Mouse (Mus musculus): ENCODE measurements around the gene Epor. TPM values are rescaled to one million over a fixed set of nuclear protein-coding genes. Genes with fewer than 3 reads are reported as not detected.

The Epor gene
- polyA plus RNA-seq, 2 experiments, result 82.6 to 146 TPM

DNA sequence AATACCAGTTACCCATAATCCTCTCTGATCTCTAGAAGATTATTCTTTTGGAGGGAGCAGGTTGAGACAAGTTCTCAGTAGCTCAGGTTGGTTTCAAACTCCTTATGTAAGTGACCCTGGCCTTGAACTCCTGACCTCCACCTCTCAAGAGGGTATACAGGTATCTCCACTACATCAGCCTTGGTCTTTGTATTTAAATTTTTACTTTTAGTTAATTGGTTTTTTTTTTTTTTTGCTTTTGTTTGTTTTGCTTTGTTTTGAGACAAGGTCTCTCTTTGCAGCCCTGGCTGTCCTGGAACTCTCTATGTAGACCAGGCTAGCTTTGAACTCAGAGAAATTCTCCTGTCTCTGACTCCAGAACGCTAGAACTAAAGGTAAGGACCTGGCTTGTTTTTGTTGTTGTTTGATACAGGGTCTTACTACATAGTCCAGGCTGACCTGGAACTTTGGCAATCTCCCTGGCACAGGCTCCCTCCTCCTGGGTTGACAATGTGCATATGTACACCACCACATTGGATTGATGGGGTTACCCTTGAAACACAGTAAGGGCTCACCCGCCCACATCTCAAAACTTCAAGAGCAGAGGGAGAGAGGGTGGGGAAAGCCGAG lies 39.7 kb downstream of the Epor start:
- 26% methylated on average over 3 of the region's 3 CpGs for WGBS (ENCODE audit: insufficient replicate concordance)
- H3K9me3 ChIP-seq (ENCODE audit: control insufficient read depth, low read length), result no peaks in the 10 kb centered on the region
- H3K4me3 ChIP-seq (ENCODE audit: insufficient read depth in 1 of 2, low read depth in 2 of 2, low read length in 2 of 2), result no peak overlapping the region
- no peaks in the 10 kb centered on the region for H3K27me3 ChIP-seq (ENCODE audit: control insufficient read depth, insufficient read depth, low read length)
- H3K4me1 ChIP-seq (replicated peaks; ENCODE audit: control insufficient read depth in 2 of 2, insufficient read depth in 2 of 2, low read length in 1 of 2), result peaks cover 8 to 21% of the 10 kb centered on the region in 2 experiments
- no peak overlapping the region for H3K4me2 ChIP-seq (ENCODE audit: low read depth)
- no peak for DNase-seq (ENCODE audit: low read depth in 3 of 3, low spot score in 3 of 3)
- no peak overlapping the region for H3K9ac ChIP-seq (replicated peaks)
- no peak for ATAC-seq (ENCODE audit: insufficient read depth)
- H3K36me3 ChIP-seq (replicated peaks; ENCODE audit: control insufficient read depth, insufficient read depth, low read depth), result no peaks in the 10 kb centered on the region
- TF ChIP-seq EP300 (IDR thresholded peaks at IDR 0.05; ENCODE audit: low read depth) (no peak), CTCF (IDR thresholded peaks at IDR 0.05; ENCODE audit: low read depth) (no peak)
- no peak overlapping the region for H3K27ac ChIP-seq

DNA sequence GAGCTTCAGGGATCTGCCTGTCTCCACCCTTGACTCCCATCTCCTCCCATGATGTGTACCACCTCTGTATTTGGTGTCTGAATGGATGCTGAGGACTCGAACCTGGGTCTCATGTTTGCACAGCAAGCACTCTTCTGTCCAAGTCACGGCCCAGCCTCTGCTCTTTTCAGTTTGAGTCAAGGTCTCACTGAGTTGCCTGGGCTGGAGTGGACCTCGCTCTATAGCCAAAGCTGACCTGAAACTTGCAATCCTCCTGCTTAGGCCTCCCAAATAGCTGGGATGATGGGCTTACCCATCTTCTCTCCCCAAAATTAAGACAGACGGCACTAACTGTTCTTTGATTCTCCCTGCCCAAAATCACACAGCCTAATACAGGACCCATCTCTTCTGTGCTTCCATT lies 40.3 kb downstream of the Epor start:
- no peaks in the 10 kb centered on the region for H3K9me3 ChIP-seq (ENCODE audit: control insufficient read depth, low read length)
- no peak overlapping the region for H3K4me3 ChIP-seq (ENCODE audit: insufficient read depth in 1 of 2, low read depth in 2 of 2, low read length in 2 of 2)
- H3K9ac ChIP-seq (replicated peaks), result no peak overlapping the region
- no peaks in the 10 kb centered on the region for H3K27me3 ChIP-seq (ENCODE audit: control insufficient read depth, insufficient read depth, low read length)
- ATAC-seq (ENCODE audit: insufficient read depth), result no peak
- TF ChIP-seq CTCF (IDR thresholded peaks at IDR 0.05; ENCODE audit: low read depth) (no peak), EP300 (IDR thresholded peaks at IDR 0.05; ENCODE audit: low read depth) (no peak)
- H3K4me2 ChIP-seq (ENCODE audit: low read depth), result no peak overlapping the region
- peaks cover 8 to 25% of the 10 kb centered on the region in 2 experiments for H3K4me1 ChIP-seq (replicated peaks; ENCODE audit: control insufficient read depth in 2 of 2, insufficient read depth in 2 of 2, low read length in 1 of 2)
- no peaks in the 10 kb centered on the region for H3K36me3 ChIP-seq (replicated peaks; ENCODE audit: control insufficient read depth, insufficient read depth, low read depth)
- no peak for DNase-seq (ENCODE audit: low read depth in 3 of 3, low spot score in 3 of 3)
- H3K27ac ChIP-seq, result no peak overlapping the region
- 64% methylated on average over 4 of the region's 4 CpGs for WGBS (ENCODE audit: insufficient replicate concordance)

DNA sequence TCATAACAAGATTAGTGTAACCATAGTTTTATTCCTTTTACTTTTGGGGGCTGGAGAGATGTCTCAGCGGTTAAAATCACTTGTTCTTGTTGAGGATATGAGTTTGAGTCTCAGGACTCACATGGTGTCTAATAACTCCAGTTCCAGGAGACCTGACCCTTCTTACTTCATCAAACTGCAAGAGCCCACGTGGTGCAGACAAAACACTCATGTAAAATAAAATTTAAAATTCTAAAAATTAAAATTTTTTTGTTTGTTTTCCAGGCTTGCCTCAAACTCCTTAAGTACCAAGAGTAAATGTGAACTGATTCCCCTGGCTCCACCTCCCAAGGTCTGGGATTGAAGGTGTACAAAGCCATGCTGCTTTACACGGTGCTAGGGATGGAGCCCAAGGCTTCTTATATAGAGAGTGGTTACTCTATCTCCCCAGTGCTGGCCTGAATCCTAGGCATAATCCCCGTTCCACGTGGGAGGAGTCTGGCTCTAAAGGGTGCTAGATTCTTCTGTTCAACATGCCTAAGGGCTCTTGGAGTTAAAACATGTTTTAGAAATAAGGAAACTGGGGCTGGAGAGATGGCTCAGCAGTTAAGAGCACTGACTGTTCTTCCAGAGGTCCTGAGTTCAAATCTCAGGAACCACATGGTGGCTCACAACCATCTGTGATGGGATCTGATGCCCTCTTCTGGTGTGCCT lies 44.5 kb downstream of the Epor start:
- no peak overlapping the region for H3K9ac ChIP-seq (replicated peaks)
- peaks cover 8 to 11% of the 10 kb centered on the region in 2 experiments for H3K4me1 ChIP-seq (replicated peaks; ENCODE audit: control insufficient read depth in 2 of 2, insufficient read depth in 2 of 2, low read length in 1 of 2)
- H3K27ac ChIP-seq, result no peak overlapping the region
- ATAC-seq (ENCODE audit: insufficient read depth) (no peak), DNase-seq (ENCODE audit: low read depth in 3 of 3, low spot score in 3 of 3) (no peak)
- H3K4me2 ChIP-seq (ENCODE audit: low read depth), result no peak overlapping the region; the same call in 1 of the 2 replicates
- no peaks in the 10 kb centered on the region for H3K9me3 ChIP-seq (ENCODE audit: control insufficient read depth, low read length)
- H3K36me3 ChIP-seq (replicated peaks; ENCODE audit: control insufficient read depth, insufficient read depth, low read depth), result no peaks in the 10 kb centered on the region
- no peak overlapping the region for H3K4me3 ChIP-seq (ENCODE audit: insufficient read depth in 1 of 2, low read depth in 2 of 2, low read length in 2 of 2)
- peaks cover 2% of the 10 kb centered on the region; the same call in 1 of the 2 replicates for H3K27me3 ChIP-seq (ENCODE audit: control insufficient read depth, insufficient read depth, low read length)
- TF ChIP-seq EP300 (IDR thresholded peaks at IDR 0.05; ENCODE audit: low read depth) (no peak), CTCF (IDR thresholded peaks at IDR 0.05; ENCODE audit: low read depth) (no peak)
- 25% methylated on average over 5 of the region's 5 CpGs for WGBS (ENCODE audit: insufficient replicate concordance)

DNA sequence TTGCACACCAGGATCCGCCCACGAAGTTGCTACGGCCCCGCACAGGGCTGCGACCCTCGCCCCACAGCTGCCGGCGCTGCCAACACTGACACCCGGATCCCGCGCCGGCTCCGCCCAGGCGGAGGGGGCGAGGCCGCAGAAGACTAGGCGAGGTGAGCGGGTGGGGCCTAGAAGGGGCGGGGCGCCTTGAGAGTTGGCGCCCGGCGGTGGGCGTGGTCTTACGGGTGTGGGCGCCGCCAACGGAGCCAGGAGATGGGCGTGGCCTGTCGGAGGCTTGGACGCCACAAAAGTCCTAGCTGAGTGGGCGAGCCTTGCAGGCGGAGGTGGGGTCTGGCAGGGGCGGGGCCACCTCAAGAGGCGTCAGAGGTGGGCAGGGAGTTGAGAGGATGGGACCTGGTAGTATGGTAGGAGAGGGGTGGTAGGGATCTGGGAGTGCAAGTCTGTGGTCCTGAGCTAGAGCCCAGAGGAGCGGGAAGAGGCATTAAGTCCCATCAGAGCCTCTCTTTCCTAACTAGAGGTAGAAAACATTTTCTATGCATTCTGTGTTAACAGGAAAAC lies 45.2 kb downstream of the Epor start, which contains the start of gene Rab3d:
Gene Rab3d, minus strand, starts transcription at position 158 of the 558 bp plus-strand sequence.
- Histone ChIP-seq H3K4me2 (ENCODE audit: low read depth) (peak within 1 kb of the TSS; percentile 84), H3K4me1 (replicated peaks; ENCODE audit: control insufficient read depth in 2 of 2, insufficient read depth in 2 of 2, low read length in 1 of 2) (peaks cover 4 to 5% of the 10 kb centered on the region in 2 experiments; a peak in 2 of 4 replicates), H3K27me3 (ENCODE audit: control insufficient read depth, insufficient read depth, low read length) (peaks cover 2% of the 10 kb centered on the region; the same call in 1 of the 2 replicates), H3K36me3 (replicated peaks; ENCODE audit: control insufficient read depth, insufficient read depth, low read depth) (no peaks in the 10 kb centered on the region), H3K9ac (replicated peaks) (peak within 1 kb of the TSS; percentile 58), H3K9me3 (ENCODE audit: control insufficient read depth, low read length) (no peaks in the 10 kb centered on the region), H3K27ac (no peak within 1 kb of the TSS), H3K4me3 (ENCODE audit: insufficient read depth in 1 of 2, low read depth in 2 of 2, low read length in 2 of 2) (peak within 1 kb of the TSS; percentile 58 to 59)
- WGBS (ENCODE audit: insufficient replicate concordance), result under 1% methylated on average over 36 of the region's 36 CpGs
- no peak for TF ChIP-seq EP300 (IDR thresholded peaks at IDR 0.05; ENCODE audit: low read depth)
- no peak for TF ChIP-seq CTCF (IDR thresholded peaks at IDR 0.05; ENCODE audit: low read depth)
- peak; percentile 90 to 92 (median 92) for DNase-seq (ENCODE audit: low read depth in 3 of 3, low spot score in 3 of 3)
- peak; percentile 93 for ATAC-seq (ENCODE audit: insufficient read depth)

Measured in liver, embryonic 14.5 days (tissue).